Mouse (Mus musculus) adrenal gland, adult 2 months (tissue): Measurements from ENCODE around the gene Has3. TPM values are rescaled to one million over a fixed set of nuclear protein-coding genes. Genes with fewer than 3 reads are reported as not detected.
A peak's percentile ranks its signal among the peaks of the same experiment; 100 is the strongest.
"Not testable (repeated sequence)": the region's sequence is repeated elsewhere in the genome, so short reads cannot be mapped to it uniquely, and the experiment has no call there.

Experiments
- DNase-seq: peaks from one replicate; pipeline ENCODE4 v3.0.0; 2021
- long read RNA-seq: library from polyadenylated mRNA; stranded (forward); transcript quantifications from one replicate; pipeline ENCODE4 v2.0.0, GENCODE M21; 2021
- polyA plus RNA-seq: library from polyadenylated mRNA; depleted of rRNA; stranded (reverse); fragments of >200 nt; gene quantifications from 2 replicates; pipeline ENCODE4 v1.2.3, GENCODE M21; 2012; rRNA removed
- total RNA-seq, 2 experiments: library from RNA; stranded (reverse); gene quantifications; 2 replicates each; pipeline ENCODE4 v1.2.3; 2021

Has3 gene
- total RNA-seq: under 1 TPM; 0.35 to 0.37 TPM
- 0.50 and 0.68 TPM in 2 replicates for polyA plus RNA-seq
- long read RNA-seq: 0 reads

DNA sequence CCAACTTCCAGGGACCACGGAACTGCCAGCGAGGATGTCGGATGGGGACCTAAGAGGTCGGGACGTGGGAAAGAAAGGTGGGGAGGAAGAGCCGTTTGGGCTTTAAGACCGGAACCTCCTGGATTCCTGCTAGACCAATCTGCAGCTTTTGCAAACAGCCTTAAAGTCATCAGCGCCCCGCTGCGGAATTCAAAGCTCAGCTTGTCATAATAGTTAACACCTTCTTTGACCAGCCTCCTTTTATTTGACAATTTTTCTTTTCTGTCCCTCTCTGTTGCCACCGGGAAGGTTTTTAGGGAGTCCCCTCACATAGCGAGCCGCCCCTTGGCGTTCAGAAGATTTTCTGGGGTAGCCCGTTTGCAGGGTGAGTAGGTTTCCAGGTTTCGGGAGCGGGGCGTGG is at the start of gene Has3:
Has3 (plus strand) TSS at position 192 of the 400 bp plus-strand sequence.
- no peak for DNase-seq

DNA sequence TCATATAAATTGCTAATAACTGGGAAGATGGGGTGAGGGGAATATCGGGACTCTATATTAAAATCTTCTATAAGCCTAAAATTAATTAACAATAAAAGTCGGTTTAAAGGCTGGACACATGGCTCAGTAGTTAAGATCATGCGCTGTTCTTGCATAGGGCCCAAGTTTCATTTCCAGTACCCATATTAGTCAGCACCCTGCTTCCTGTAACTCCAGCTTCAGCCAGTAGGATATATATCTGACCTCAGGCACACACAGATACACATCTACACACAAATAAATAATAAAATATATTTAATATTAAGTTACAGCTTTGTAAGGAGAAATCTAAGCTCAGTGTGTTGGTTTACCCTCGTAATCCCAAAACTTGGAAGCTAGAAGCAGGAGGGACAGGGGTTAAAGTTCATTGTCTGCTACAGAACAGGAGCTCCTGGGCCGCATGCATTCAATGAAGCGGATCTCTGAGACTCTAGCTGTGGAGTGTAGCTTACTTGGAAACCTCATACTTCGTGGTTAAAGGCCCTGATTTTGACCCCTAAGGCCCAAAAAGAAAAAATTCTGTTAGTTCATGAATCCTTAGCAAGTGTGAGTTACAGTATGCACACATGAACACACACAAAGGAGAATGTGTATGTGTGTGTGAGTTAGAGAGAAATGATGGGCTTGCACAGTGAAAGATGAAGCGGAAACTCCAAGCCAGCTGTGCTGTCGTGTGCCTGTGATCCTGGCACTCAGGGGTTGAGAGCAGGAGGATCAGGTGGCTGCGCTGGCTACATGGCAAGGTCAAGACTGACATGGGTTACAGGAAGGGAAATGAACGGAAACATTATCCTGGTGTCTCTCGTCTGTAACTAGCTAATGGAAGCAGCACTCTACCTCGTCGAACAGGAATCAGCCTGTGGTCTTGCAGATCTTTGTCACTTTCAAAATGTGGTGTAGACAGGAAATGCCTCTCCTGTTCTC is 49.2 kb upstream of the Has3 start:
- DNase-seq: no peak

DNA sequence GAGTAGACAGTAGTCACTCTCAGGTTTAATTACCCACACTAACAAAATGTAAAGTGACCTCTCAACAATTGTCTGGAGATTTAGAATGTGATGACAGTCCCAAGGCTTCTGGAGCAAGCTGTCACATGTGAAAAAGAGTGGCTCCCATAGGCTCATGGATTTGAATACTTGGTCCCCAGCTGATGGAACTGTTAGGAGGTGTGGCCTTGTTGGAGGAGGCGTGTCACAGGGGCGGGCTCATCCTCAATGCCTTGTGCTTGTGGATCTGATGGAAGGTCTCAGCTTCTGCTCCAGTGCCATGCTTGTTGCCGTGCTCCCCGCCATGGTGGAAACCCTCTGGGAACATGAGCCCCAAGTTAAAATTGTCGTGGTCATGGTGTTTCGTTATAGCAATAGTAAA is 41.1 kb upstream of the Has3 start:
- no peak for DNase-seq

DNA sequence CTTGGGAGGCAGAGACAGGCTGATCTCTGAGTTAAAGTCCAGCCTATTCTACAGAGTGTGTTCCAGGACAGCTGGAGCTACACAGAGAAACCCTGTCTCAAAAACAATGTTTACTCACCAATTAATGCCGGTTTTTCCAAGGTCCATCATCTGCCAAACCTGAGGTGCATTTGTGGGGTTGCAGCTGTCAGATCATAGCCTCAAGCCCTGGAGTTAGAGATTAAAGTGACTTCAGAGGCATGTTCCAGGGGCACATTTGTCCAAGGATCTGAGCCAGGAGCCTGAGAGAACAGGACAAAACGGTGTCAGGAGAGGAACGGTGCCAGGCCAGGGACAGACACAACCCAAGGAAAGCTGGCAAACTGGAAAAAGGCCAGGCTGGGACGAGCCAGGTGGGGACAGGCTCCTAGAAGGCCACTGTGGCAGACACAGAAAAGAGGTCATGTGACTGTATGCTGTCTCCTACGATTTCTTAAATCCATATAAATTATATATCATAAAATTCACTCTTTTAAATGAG is 40.5 kb upstream of the Has3 start:
- no peak for DNase-seq

DNA sequence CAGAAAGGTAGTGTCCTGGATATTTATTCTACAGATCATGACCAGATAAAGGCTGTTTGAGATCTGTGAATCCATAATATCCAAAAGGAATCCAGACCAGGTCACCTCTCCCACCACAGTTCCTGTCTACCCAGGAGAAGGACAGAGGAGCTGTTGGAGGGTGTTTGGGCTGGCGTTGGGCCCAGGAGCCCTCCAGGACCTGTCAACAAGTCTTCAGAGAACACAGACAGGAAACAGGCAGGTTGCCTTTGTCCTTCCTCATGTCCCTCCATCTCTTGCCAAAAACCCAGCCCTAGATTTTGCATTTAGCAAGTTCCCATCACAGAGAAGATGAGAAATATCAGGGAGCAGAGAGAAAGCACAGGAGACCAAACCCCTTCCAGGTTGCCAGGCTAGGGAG is 35.1 kb upstream of the Has3 start:
- DNase-seq: no peak

DNA sequence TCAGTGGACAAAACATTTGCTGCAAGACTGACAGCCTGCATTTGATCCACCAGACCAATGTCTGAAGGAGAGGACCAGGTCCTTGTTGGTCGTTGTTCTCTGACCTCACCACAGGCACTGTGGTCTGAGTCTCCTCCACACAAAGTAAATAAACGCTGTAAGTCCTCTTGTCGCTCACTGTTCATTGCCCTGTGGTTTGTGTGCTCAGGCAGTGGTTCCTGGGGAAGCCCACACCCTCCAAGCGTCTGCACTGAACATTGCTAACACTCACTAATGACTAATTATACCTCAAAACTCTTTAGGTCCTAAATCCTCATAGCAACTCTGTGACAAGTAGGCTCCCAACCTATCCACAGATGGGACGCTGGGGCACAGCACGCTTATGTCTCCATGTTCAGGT is 33.5 kb upstream of the Has3 start:
- DNase-seq: no peak

DNA sequence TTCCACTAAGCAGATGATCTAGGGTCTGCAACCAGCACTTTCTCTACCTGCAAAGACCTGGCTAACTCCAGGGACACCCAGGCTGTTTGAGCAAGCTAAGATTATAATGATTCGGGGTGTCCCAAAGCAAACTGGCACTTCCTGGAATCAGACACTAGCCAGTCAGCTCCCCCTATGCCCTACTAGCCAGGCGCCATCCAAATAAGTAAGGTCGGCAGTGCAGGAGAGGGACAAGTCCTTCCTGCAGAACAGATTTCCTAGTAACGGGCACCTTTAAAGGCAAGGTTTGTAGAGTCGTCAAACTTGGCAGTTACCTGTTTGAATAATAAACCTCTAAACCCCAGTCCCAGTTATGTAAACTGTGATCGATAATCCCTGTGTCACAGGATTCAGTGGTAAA is 31.2 kb upstream of the Has3 start:
- DNase-seq: no peak

DNA sequence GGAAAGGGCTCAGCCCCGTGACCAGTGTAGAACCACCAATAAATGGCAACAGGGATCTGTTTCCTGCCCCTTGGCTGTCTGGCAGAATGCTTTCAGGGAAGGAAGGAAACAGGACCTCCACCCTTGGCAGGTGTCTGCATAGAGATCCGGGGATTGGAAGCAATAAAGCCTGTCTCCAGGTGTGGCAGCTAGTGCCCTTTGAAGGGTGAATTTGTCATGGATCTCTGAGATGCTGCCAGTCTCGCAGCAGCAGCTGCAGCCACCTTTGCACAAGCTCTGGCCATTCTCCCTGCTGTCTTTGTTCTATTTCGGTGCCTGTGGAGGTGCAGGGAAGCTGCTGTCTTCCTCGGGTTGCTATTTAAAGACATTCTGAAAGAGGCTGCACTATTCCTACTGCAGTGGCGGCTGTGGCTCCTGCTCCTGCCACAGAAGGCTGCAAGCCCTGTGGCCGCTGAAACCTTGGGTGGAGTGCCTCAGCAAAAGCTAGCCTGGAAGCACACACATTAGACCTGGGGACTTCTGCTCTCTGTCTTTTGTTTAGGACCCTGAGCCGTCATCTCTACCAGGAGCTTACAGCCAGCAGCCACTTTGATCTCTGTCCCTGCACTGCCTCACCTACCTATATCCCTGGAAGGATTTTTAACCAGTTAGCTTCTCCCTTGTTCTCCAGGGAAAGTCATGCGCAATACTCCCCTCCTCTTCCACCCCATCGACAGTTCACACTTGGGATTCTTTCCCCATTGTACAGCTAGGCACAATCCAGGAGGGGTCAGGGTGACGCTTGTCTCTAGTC is 30.6 kb upstream of the Has3 start:
- DNase-seq: peak; percentile 21

DNA sequence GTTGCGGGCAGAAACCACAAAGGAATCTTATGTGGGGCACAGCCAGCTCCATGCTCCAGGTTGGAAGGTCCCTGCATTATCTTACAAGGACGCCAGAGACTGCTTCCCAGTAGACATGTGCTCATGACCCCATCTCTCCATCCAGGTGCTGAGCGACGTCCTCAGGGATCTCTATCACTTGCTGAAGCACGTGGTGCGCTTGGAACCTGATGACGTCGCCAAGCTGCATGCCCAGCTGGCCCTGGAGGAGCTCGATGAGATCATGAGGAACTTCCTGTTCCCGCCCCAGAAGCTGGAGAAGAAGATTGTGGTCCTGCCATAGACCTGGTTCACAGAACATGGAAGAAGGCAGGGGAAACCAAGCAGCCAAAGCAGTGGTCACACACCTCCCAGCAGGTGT is 20.0 kb upstream of the Has3 start:
- no peak for DNase-seq

DNA sequence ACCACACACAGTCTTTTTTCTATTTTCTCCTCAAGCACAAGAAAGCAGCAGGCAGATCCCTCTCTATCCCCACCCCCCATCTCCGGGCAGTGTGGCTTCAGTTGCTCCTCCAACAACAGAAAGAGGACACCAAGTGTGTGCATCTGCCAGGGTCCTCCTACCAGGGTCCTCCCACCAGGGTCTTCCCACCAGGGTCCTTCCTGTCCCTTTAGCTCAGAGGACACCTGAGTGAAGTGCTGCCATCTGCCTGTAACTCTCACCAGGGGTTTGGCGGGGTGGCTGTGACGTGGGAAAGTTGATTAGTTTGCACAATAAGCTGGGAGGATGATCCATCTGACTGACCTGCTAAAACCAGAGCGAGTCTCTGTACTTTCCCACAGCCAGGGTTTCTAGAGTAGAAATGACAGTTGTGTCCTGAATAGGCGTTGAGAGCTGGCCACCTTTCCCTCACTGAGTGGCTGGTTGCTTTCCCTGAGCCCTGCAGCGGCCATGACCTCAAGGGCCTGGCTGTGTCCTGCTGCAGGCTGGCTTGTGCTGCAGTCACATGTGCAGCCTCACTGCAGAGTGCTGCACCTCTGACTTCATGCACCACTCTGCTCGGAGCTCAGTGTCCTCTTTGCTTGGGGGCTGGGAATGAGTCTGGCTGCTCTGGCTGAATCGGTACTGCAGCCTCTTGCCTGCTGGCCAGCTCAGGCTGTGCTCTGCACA is 15.4 kb upstream of the Has3 start:
- peak; percentile 44 for DNase-seq

DNA sequence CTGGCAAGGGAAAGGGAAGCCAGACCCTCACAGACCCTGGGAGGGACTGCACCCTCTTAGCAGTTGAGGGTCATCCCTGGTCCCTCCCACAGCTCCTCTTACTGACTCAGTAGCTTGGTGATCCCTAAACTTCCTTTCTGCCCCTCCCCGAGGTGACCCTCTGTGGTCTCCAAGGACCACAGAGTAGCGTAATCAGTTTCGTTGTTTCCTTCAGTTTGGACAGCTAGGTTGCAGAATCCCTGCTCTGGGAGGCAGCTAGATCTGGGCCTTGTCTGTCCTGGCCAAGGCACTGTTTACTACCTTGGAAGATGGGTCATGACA is 14.8 kb upstream of the Has3 start:
- peak; percentile 50 for DNase-seq

DNA sequence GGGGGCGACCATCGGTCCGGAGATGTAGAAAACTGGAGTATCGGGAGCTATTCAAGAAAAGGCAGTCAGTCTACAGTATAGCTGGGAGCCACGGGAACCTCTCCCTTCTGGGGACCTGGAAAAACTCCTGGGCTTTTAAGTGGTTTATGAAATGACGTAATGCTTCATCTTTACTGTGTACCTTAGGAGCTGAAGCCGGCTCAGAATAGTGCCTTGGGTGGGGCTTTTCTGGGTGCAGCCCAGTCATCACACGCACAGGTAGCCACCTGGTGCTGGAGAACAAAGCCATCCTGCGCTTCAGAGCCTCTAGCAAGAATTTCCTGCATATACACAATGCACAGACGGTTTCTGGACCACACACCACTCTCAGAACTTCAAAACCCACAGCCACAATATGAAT is 7.2 kb upstream of the Has3 start:
- no peak for DNase-seq

DNA sequence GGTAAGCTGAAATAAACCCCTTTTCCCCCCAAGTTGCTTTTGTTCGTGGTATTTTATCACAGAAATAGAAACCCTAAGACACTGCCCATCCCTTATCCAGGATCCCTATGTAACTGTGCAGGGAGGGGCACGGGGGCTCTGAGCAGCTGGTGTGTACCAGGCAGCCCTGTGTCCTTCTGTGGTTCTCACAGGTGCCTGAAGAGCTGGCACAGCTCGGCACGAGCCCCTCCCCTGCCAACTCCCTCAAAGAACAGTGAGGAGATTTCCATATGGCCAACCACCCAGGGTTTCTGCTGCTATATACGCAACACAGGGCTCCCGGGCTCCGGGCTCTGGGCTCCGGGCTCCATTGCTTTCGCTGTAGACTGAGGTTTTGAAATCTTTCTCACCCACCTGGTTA is 4.7 kb upstream of the Has3 start:
- DNase-seq: no peak

DNA sequence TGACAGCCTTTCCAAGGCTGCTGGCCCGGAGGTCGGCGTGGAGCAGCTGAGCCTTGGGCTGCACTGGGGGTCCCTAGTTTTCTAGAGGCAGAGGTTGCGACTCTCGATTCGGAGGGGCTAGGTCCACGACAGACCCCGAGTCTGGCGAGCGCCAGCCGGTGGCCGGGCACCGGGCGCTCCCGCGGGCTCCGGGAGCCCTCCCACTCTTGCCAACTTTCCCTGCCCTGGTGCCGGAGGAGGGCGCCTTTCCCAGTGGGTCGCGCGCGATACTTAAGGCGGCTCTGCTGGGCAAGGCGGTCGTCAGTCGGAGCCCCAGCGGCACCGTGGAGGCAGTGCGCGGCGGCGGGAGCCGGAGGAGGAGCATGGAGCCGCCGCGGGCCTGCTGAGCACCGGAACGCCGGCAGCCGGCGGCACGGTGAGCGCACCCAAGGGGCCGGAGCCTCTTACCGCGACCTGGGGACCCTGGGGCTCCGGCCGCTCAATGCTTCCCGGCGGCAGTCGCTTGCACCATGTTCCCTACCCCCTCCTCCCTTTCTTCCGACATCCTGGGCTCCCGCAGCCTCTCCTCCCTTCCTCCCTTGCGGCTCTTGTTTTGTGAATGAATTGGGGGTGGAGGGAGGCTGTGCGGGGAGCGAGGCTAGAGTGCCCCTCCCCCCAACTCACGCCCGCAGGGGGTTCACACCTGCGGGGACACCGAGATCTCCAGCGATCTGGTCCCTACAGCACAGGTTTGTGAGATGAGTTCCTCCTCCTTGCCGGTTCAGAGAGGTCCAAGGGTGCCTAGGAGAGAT is 690 bp downstream of the Has3 start:
- peak; percentile 80 for DNase-seq

DNA sequence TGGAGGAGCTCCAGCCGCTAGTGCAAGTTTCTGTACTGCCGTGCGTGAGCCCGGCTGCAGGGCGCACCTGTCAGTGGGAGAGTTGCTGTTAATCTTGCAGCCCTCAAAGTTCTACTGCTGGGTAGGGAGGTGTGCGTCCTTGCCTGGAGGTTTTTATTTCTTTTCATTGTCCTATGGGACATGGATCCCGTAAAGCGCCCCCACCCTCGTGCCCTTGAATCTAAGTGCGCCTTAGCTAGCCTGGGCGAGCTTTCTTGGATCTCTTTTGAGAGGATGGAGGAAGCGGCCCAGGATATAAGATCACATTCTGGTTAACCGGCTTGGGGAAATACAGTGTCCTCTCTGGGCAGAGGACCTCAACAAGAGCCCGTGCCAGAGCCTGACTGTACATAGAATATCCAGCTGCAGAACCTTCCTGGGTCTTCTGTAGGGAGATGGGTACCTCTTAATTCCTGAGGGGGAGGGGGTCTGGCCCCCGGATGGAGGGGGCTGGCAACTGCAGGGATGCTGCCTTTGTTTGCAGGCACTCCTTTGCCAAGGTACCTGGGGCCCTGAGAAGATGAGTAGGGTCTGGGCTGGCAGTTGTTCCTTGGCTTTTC is 1.4 kb downstream of the Has3 start:
- DNase-seq: peak; percentile 31

DNA sequence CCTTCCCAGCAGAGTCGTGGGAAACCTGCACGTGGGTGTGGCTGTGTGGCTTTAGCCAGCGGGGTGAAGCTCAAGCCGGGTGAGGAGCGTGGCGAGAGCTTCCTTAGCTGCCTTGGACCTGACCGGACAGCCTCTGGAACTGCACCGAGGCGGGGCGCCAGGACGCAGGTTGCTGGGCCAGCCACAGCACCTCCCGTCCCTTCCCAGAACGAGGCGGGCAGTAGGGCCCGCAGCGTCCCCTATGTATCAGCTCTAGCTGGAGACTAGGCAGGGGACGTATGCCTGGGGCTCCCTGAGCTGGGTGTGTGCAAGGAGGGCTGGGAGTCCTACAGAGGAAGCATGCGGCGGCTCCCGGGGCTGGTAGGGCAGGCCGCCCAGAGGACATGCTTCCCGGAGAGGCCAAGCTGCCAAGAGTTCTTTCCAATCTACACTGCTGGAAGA is 1.9 kb downstream of the Has3 start:
- DNase-seq: peak; percentile 76

DNA sequence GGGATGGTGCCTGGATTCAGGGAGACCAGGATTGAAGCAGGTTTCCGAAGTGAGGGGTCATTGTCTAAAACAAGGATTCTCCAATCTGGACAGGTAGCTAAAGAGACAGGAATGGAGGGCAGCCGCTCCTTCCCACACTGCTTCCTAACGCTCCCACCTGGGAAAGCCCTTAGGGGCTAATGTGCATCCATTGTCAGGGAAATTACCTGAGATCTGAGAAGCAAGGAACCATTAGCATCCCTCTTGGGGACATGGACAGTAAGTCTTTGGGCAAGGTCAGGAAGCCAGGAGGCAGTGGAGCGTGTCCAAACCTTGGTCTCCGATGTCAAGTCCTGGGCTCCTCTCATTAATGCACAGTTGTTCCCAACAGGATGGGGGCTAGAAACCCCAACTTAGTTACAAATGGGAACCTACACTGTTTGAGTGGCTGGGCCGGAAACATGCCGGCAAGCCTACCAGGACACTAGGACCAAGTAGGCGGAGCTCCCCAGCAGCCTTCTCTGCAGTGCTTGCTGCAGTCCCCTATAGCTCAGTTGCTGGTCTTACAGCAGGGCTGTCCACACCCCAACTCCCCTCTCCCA is 2.5 kb downstream of the Has3 start:
- no peak for DNase-seq

DNA sequence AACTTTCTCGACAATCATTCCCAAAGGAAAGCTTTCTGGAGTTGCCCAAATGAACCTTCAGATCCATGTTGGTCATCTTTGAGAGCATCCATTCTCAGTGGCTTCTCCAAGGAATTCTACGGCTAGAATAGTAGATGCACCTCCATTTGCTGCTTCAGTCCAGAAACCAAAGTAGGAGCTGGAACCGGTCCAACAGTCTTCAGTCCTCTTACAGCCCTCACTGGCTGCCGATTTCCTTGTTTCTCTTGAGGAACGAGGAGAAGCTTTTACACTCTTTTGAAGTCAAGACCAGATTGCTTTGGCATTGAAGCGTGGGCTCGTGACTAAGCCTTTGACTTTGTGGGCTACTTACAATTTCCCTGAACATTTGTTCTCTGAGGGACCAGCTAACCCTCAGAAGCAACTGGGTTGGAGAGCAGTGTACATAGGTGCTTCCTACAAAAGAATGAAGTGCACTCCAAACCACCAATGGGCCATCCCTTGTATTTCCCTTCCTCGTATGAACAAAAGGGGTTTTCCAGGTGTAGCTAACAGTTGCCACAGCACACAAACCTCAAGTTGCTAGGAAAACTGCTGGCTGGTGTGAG is 10.2 kb downstream of the Has3 start:
- DNase-seq: no peak

DNA sequence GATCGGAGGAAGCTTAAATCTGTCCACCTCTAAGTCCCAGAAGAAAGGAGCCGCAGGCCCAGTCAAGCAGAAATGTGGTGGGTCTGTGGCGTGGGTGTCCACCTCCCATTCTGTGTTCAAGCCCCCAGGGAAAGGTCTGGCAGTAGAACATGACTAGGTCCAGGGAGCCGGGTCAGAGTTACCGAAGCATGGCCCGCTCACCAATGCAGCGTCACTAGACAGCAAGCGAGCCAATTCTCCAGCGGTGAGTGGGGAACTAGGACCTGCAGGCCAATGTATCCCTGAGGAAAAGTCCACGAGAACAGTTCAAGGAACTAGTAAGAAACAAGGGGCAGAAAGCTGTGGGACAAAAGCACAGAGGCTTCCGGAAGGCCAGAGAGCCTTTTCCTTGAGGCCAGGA is 14.1 kb downstream of the Has3 start:
- DNase-seq: not testable (repeated sequence)

DNA sequence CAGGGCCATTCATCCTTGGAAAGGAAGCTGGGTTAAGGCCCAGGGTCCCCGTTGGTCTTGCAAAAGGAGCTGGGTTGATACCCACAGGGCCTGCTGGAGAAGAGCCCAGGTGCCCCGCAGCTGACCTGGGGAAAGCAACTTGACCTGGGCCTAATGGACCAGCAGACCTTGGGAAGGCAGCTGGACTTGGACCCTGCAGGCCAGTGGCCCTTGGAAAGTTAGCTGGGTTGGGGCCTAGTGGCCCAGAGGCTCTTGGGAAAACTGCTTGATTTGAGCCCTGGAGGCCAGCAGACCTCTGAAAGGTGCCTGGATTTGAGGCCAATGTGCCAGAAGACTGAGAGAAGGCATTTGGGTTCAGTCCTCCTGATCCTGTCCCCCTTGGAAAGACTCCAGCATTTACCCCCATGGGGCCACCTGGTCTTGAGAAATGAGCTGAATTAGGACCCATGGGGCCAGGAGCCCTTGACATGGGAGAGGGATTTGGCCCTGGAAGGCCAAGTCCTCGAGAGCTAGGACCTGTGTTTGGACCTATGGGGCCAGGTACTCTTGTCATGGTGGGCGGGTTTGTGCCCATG is 14.9 kb downstream of the Has3 start:
- peak; percentile 30 for DNase-seq
